Mouse (Mus musculus): ENCODE data around the gene Cst8.

- TF ChIP-seq CTCF (IDR thresholded peaks at IDR 0.05; ENCODE audit: low read depth) (no peak), EP300 (IDR thresholded peaks at IDR 0.05; ENCODE audit: low read depth) (no peak)
Observed at GRCm38 (mm10) chr2:148798485-148798884, at the start of gene Cst8.
